Mouse (Mus musculus) forebrain, embryonic 16.5 days (tissue): ENCODE data around the gene Aftph. TPM values are rescaled to one million over a fixed set of nuclear protein-coding genes. Genes with fewer than 3 reads are reported as not detected.
A peak's percentile ranks its signal among the peaks of the same experiment; 100 is the strongest.
"Not testable (repeated sequence)": the region's sequence is repeated elsewhere in the genome, so short reads cannot be mapped to it uniquely, and the experiment has no call there.

ENCODE experiments used
- ATAC-seq: fragments of 200-750 bp; cut with Nextera tagmentation; 2 replicates; pipeline ENCODE4 v1.8.0; 2017; ENCODE audit warnings: mild to moderate bottlenecking, moderate library complexity
- H3K27ac ChIP-seq: fragments of 300-500 bp; sonication (generic); 2 replicates; pipeline ENCODE4 v1.5.1; 2014; ENCODE audit warnings: low read length, control low read depth
- H3K27me3 ChIP-seq: fragments of 300-500 bp; sonication (generic); replicated peaks from 2 replicates; pipeline ENCODE4 v1.6.1; 2014; ENCODE audit warnings: low read length; ENCODE audit not compliant: control insufficient read depth, insufficient read depth
- H3K36me3 ChIP-seq: fragments of 300-500 bp; sonication (generic); 2 replicates; pipeline ENCODE4 v1.6.1; 2014; ENCODE audit not compliant: control insufficient read depth, insufficient read depth
- H3K4me1 ChIP-seq: fragments of 300-500 bp; sonication (generic); replicated peaks from 2 replicates; pipeline ENCODE4 v1.6.1; 2014; ENCODE audit warnings: low read length; ENCODE audit not compliant: control insufficient read depth, insufficient read depth
- H3K4me2 ChIP-seq: fragments of 300-500 bp; sonication (generic); 2 replicates; pipeline ENCODE4 v1.6.1; 2014; ENCODE audit warnings: mild to moderate bottlenecking, low read length, control low read depth
- H3K4me3 ChIP-seq: fragments of 300-500 bp; sonication (generic); replicated peaks from 2 replicates; pipeline ENCODE4 v1.5.1; 2014; ENCODE audit warnings: mild to moderate bottlenecking, low read length, control low read depth
- H3K9ac ChIP-seq: fragments of 300-500 bp; sonication (generic); replicated peaks from 2 replicates; pipeline ENCODE4 v1.6.1; 2014; ENCODE audit warnings: low read depth, low read length, control low read depth
- H3K9me3 ChIP-seq: fragments of 300-500 bp; sonication (generic); 2 replicates; pipeline ENCODE4 v1.6.1; 2016; ENCODE audit warnings: low read length; ENCODE audit not compliant: control insufficient read depth
- WGBS: fragments of 180-500 bp; shearing (Covaris S2); extraction: QIAGEN DNeasy Blood & Tissue Kit; methylation state at CpG from one replicate; pipeline ENCODE4 v1.1.7; 2014; 5-methylcytosine and 5-hydroxymethylcytosine counted together
- polyA plus RNA-seq: library from polyadenylated mRNA; unstranded; fragments of >200 nt; fragmentation: Nextera tagmentation; extraction: Ambion mirVana; gene quantifications from 2 replicates; pipeline ENCODE4 v1.2.1, GENCODE M21; 2015

Aftph gene
- polyA plus RNA-seq, 1 experiment from 2014 or later: 41.7 TPM

- Histone ChIP-seq H3K27ac (no peak overlapping the region), H3K36me3 (no peaks in the 10 kb centered on the region), H3K4me1 (no peaks in the 10 kb centered on the region), H3K4me2 (no peak overlapping the region), H3K9ac (no peak overlapping the region), H3K9me3 (no peaks in the 10 kb centered on the region), H3K4me3 (no peak overlapping the region), H3K27me3 (no peaks in the 10 kb centered on the region)
- ATAC-seq: no peak
- WGBS: 90% methylated on average over 3 of the region's 3 CpGs
Observed at GRCm38 (mm10) chr11:20778861-20779563, 37.6 kb upstream of the Aftph start.

- 74% methylated on average over 1 of the region's 1 CpGs for WGBS
- H3K9ac ChIP-seq: no peak overlapping the region
- no peaks in the 10 kb centered on the region for H3K9me3 ChIP-seq
- H3K27ac ChIP-seq: no peak overlapping the region
- no peak for ATAC-seq
- no peaks in the 10 kb centered on the region for H3K27me3 ChIP-seq
- no peaks in the 10 kb centered on the region for H3K4me1 ChIP-seq
- H3K4me3 ChIP-seq: no peak overlapping the region
- H3K36me3 ChIP-seq: no peaks in the 10 kb centered on the region
- H3K4me2 ChIP-seq: no peak overlapping the region
Observed at GRCm38 (mm10) chr11:20778298-20778697, 36.9 kb upstream of the Aftph start.

GRCm38 (mm10) chr11:20776668-20777067 lies 35.3 kb upstream of the Aftph start:
- H3K4me1 ChIP-seq: no peaks in the 10 kb centered on the region
- H3K36me3 ChIP-seq: no peaks in the 10 kb centered on the region
- no peaks in the 10 kb centered on the region for H3K9me3 ChIP-seq
- no peak overlapping the region for H3K4me3 ChIP-seq
- H3K4me2 ChIP-seq: no peak overlapping the region
- H3K27me3 ChIP-seq: no peaks in the 10 kb centered on the region
- no peak for ATAC-seq
- no peak overlapping the region for H3K9ac ChIP-seq
- H3K27ac ChIP-seq: no peak overlapping the region

- Histone ChIP-seq H3K9me3 (no peaks in the 10 kb centered on the region), H3K27me3 (no peaks in the 10 kb centered on the region), H3K9ac (no peak overlapping the region), H3K4me3 (no peak overlapping the region), H3K27ac (no peak overlapping the region), H3K4me1 (no peaks in the 10 kb centered on the region), H3K4me2 (no peak overlapping the region), H3K36me3 (no peaks in the 10 kb centered on the region)
- ATAC-seq: no peak
- WGBS: 62% methylated on average over 1 of the region's 1 CpGs
Observed at GRCm38 (mm10) chr11:20772642-20773041, 31.3 kb upstream of the Aftph start.

- H3K4me3 ChIP-seq: not testable (repeated sequence)
Observed at GRCm38 (mm10) chr11:20771827-20772226, 30.4 kb upstream of the Aftph start.

GRCm38 (mm10) chr11:20761984-20762383 lies 20.6 kb upstream of the Aftph start:
- H3K9ac ChIP-seq, H3K27me3 ChIP-seq, ATAC-seq, H3K4me3 ChIP-seq, H3K36me3 ChIP-seq, H3K4me2 ChIP-seq, H3K4me1 ChIP-seq, H3K27ac ChIP-seq, H3K9me3 ChIP-seq: not testable (repeated sequence)
- WGBS: 89% methylated on average over 10 of the region's 10 CpGs

More at GRCm38 (mm10) chr11:20771827-20772226, 30.4 kb upstream of the Aftph start:
- H3K27ac ChIP-seq, ATAC-seq, H3K4me2 ChIP-seq, H3K9ac ChIP-seq, H3K36me3 ChIP-seq, H3K27me3 ChIP-seq, H3K9me3 ChIP-seq, H3K4me1 ChIP-seq: not testable (repeated sequence)
- WGBS: 91% methylated on average over 9 of the region's 9 CpGs

GRCm38 (mm10) chr11:20750573-20750972 lies 9.2 kb upstream of the Aftph start:
- Histone ChIP-seq H3K27ac (no peak overlapping the region), H3K36me3 (no peaks in the 10 kb centered on the region), H3K9ac (no peak overlapping the region), H3K4me2 (no peak overlapping the region), H3K4me1 (no peaks in the 10 kb centered on the region), H3K9me3 (peaks cover 8% of the 10 kb centered on the region; the same call in 1 of the 2 replicates), H3K27me3 (no peaks in the 10 kb centered on the region), H3K4me3 (no peak overlapping the region)
- WGBS: 82% methylated on average over 2 of the region's 2 CpGs
- ATAC-seq: peak; percentile 61

- no peak overlapping the region for H3K27ac ChIP-seq
- H3K27me3 ChIP-seq: no peaks in the 10 kb centered on the region; the same call in 1 of the 2 replicates
- H3K4me1 ChIP-seq: peaks cover 7% of the 10 kb centered on the region; the same call in 1 of the 2 replicates
- no peaks in the 10 kb centered on the region for H3K9me3 ChIP-seq
- ATAC-seq: no peak
- no peak overlapping the region for H3K4me2 ChIP-seq
- H3K36me3 ChIP-seq: no peaks in the 10 kb centered on the region
- H3K4me3 ChIP-seq: no peak overlapping the region
- no peak overlapping the region for H3K9ac ChIP-seq
Observed at GRCm38 (mm10) chr11:20743353-20743752, 2.0 kb upstream of the Aftph start.

GRCm38 (mm10) chr11:20742361-20742897 lies 1.0 kb upstream of the Aftph start:
- Histone ChIP-seq H3K4me3 (peak overlapping the region; percentile 53), H3K9me3 (no peaks in the 10 kb centered on the region), H3K27ac (peak overlapping the region; percentile 97), H3K4me2 (peak overlapping the region; percentile 71), H3K4me1 (peaks cover 7% of the 10 kb centered on the region; the same call in 1 of the 2 replicates), H3K36me3 (no peaks in the 10 kb centered on the region), H3K9ac (peak overlapping the region; percentile 72), H3K27me3 (no peaks in the 10 kb centered on the region; the same call in 1 of the 2 replicates)
- WGBS: 0% methylated on average over 9 of the region's 9 CpGs
- ATAC-seq: peak; percentile 5; the same call in 1 of the 2 replicates
